Mouse (Mus musculus): ENCODE results near the gene Fam155a.
A peak's percentile ranks its signal among the peaks of the same experiment; 100 is the strongest.
"Not testable (repeated sequence)": the region's sequence is repeated elsewhere in the genome, so short reads cannot be mapped to it uniquely, and the experiment has no call there.

Fam155a gene

DNA sequence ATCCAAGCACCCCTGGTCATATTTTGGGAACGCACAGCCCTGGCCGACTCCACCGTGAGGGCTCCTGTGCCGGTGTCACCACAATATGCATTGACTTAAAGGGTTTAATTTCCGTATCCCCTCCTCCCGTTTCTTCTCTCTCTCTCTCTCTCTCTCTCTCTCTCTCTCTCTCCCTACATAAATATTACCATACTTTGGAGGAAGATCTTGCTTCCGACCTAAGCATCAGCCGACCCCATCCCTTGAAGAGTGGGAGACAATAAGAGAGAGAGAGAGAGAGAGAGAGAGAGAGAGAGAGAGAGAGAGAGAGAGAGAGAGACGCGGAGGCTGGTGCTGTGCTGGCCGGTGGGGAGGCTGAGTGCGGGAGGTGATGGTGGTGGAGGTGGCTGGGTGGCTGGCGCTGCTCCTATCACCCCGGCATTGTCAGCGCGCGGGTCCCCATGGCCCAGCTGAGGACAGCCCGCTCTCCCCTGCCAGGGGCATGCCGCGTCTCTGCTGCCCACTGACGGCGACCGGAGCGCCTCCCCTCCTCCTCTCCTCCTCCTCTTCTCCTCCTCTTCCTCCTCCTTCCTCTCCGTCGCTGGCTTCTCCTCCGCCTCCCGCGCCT lies at the start of gene Fam155a:
Fam155a (minus strand) TSS at position 163 of the 607 bp plus-strand sequence.
- DNase-seq (ENCODE audit: low read depth) = no peak

DNA sequence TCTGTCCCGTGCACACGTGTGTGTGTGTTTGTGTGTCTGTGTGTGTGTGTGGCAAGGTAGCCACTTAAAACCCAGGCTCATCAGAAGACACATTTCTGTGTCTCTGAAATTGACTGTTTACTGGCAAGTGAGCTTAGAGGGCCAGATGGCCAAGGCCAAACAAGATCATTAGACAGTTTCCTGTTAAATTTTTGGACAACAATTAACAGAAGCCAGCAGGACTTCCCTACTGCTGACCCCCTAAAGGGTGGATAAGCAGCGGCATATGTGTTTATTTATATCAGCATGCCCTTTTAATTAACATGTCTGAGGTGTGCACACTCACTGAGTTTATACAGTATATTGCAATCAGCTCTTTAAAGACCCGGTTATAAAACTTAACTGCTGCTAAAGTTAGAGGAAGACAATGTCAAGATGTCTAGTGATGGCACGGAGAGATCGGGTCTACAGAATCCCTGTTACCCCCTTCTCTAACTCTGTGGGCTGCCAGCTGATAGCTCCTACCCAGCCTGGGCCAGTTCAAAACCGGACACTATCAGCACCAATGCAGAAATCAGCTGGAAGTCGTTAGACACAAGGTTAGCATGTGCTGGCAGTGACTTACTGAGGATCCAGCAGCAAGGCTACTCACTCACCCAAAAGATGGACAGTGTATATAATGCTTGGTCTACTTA lies 42.4 kb upstream of the Fam155a start:
- DNase-seq (ENCODE audit: low read depth) = no peak

DNA sequence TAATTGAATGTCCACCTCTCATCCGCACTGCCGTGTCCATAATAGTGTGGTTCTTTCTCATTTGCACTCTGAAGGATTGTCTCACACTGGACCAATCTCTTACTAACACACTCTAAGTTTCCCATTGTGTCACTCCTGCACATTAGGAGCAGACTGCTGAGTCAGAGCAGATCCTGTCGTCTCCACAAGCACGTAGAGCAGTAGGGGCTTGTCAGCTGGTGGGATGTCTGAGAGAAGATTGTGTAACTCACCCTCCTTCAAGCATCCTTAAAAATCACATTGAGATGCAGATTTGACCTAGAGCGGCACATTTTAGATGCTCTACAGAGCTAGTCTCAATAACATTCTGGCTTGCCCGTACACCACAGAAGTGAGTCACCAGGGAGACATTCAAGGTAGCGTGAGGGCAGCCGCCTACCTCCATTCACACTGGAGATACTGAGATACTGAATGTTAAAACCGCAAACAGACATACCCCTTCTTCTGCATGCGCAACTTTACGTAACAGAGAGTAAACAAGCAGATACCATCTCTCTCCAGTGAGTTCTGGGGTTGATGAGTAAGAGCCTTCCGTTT lies 40.1 kb upstream of the Fam155a start:
- no peak for DNase-seq (ENCODE audit: low read depth)

DNA sequence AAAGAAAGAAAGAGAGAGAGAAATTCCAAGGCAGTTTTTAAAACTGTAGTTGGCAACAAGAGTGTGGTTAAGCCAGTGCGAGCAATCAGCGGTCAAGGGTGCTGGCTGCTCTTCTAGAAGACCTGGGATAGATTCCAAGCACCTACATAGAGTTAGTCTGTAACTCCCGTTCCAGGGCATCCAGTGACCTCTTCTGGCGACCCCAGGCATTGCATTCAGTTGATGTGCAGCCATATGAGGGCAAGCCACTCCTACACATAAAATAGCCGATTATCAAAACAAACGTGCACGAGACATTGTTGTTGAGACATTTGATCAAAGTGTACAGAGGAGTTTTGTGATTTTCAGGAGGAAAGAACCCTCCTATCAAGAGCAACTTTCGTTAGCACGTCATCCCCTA lies 37.6 kb upstream of the Fam155a start:
- no peak for DNase-seq (ENCODE audit: low read depth)

DNA sequence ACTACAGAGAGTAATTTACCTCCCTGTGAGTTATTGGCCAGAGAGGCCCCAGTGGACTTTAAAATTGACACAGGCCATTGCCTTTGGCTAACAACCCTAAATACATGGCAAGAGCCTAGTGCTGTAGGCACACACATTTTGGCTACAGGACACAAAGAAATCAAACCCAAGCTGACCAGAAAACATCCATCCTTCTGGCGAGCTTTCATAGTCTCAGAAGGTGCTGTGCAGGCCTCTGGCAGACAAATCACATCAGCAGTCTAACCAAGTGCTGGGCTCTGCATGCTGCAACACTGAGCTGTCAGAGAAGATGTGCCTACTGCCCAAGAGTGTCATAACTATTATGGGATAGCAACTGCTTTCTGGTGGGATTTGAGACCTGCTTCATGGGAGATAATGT lies 34.7 kb upstream of the Fam155a start:
- DNase-seq (ENCODE audit: low read depth) = no peak

DNA sequence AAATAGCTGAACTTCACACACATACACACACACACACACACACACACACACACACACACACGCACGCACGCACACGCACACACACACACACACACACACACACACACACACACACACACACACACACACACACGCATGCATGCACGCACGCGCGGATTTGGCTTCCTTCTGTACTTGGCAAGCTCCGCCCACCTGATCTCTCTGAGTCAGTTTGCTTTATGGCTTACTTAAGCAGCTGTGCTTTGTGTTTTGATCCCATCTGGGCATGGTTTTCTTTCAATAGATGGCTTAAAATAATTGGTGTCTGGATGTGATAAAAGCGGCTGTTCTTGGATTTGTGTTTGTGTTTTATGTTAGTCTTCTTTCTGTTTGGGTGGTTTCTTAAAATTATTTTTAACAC lies 29.4 kb upstream of the Fam155a start:
- DNase-seq (ENCODE audit: low read depth) = not testable (repeated sequence)

DNA sequence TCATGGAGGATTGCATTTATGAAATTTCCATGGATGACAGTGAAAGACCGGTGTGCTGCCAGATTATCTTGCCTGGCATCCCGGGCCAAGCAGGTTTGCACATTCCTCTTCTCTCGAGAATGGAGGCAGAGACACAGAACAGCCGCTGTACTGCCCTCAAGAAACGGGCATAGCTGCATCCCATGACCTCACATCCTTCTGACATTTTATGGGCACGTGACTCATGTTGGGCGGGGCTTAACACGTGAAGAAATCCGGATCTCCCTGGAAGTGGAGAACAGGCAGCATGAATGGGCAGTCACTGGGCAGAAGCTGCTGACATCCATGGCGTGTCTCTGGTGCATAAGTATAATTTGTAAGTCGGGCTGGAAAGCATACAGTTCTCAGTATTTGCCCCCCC lies 29.0 kb upstream of the Fam155a start:
- DNase-seq (ENCODE audit: low read depth) = no peak

DNA sequence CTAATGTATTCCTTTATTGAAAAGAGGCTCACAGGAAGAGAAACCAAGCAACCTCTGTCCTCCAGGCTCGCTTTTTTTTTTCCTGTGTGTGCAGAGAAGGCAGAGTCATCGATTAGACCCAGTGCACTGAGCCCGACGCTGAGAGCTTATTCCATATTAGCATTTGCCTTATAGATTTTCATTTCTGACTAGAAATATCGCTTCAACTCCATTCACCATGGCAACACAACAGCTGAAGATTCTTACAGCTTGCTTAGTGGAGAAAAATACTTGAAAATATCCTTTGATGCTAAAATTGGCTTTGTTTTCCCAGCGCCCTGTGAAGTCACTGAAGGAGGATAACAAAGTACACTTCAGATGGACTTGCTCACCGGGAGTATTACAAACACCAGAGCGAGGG lies 26.6 kb upstream of the Fam155a start:
- DNase-seq (ENCODE audit: low read depth) = no peak

DNA sequence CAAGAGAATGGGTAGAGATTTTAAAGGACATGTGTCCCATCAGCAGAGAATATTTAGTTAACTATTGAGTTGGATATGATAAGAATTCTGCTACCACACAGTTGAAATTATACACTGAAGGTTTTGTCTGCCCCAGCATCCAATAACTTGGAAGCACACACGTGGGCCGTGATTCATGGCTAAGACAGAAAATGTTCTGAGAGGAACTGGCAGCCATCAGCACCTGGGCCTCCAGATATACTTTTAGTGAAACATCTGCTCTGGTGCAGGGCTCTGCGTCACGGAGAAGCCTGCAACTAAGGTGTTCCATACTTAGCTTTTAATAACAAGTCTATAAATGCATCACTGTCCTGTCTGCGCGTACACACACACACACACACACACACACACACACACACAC lies 24.8 kb upstream of the Fam155a start:
- no peak for DNase-seq (ENCODE audit: low read depth)

DNA sequence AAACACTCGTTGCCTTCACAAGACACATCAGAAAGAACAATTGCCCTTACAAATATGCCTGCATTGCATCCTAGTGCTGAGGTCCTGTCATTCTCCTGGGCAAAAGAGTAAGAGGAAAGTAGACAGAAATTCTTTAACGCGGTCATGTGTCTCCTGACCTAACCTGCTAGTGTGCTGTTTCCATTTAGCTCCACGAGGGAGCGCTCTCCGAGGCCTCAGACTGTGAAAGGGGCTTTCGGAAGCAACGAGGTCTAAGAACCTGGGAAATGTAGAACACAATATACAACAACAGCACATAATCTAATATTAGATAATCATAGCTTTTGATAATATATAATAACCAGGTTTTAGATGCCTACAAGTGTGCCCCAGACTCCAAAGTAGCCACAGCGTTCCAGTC lies 22.4 kb upstream of the Fam155a start:
- no peak for DNase-seq (ENCODE audit: low read depth)

DNA sequence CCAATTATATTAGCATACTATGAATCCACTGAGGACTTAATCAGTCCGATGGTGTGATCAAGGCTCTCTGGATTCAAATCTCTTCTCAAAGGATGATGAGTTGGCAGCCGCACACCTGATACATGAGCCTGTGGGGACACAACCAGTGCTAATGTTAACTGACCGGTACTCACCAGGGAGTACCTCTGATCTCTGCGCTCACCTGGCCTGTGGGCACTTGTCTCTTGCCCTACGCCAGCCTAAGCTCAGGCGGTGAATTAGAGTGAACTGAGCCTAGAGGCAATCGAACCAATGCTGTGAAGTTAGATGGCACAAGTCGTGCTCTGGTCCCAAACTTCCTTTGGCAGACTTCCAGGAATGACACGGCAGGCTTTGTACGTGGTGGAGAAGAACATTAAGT lies 9.4 kb upstream of the Fam155a start:
- no peak for DNase-seq (ENCODE audit: low read depth)

DNA sequence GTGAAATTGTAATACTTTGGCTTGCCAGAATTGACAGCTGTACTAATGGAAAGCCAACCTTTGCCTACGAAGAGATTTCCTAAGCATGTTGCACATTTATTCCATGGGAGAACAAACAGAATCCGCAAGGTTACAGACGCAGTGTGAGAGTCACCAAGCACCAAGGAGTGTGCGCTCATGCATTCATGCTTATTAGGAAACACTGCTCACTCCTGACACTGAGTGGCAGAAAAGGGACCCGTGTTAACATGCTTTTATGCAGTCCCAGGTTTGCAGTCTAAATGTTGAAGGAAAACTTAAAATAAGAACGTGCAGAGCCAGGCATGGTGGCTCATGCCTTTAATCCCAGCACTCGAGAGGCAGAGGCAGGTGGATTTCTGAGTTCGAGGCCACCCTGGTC lies 7.2 kb upstream of the Fam155a start:
- no peak for DNase-seq (ENCODE audit: low read depth)

DNA sequence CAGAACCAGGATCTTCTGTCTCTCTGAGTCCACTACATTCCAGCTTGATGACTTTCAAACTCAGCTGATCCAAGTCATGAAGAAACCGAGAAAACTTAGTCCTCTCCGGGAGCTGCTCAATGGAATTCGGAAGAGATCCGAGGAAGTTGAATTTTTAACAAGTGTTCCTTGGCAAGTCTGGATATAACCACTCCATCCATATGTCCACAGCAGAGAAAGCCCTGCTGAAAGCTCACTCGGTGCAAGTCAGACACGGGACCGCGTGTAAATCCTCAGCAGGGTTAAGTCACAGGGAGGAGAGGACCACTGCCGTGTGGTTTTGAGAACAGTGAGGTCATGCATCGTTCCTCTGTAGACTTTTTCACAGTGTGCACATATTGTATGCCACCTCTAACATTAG lies 5.9 kb upstream of the Fam155a start:
- no peak for DNase-seq (ENCODE audit: low read depth)

DNA sequence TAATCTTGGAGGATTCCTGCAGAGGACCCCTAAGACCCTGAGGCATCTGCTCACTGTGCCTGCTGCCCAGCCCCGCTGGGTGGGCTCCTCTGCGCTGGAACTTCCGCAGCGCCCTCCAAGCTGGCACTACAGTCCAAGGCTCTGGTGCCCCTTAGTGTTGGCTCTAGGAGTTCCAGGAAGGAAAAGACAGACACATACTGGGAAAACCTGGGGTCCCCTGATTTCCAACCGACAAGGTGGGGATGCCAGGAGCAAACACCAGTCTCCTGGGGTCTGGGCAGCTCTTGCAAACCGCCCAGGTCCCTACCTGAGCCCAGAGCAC lies 1.5 kb upstream of the Fam155a start:
- no peak for DNase-seq (ENCODE audit: low read depth)

DNA sequence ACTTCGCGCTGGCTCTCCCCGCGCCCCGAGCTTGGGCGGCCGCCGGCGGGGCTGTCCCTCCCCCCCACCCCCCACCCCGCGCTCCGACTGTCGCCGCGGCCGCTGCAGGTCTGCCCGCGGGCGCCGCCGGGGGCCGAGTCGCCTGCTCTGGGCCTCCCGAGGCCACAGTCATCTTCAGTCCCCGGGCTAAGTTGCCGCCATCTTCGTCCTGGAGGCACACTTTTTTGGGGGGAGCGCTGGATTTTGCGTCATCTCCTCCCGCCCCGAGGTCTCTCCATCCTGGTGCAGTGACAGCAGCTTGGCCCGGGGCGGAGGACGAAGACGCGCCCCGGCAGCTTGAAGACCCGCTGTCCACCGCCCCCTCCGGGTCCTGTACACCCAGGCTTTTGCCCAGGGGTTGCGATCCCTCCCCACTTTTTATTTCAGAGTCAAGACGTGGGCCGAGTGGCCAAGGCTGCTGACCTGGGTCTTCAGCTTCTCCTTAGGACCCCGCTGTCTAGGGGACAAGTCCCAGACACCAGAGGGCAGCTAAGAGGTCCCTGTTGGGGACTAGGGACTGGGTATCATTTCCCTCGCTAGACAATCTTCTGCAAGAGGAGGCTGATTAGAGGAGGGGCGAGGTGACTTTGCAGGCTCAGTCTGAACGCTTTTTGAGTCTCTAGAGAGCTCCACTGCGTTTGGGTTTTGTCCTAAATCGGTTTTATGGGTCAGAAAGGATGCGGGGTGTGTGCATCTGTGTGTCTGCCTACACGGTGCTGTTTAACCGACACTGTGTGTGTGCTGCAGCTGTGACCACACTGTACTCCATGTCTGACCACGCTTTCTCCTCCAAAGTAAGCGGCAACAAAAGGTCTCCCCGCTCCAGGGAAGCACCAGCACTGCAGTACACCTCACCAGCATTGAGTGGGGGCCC lies 901 bp upstream of the Fam155a start:
- DNase-seq (ENCODE audit: low read depth) = no peak

DNA sequence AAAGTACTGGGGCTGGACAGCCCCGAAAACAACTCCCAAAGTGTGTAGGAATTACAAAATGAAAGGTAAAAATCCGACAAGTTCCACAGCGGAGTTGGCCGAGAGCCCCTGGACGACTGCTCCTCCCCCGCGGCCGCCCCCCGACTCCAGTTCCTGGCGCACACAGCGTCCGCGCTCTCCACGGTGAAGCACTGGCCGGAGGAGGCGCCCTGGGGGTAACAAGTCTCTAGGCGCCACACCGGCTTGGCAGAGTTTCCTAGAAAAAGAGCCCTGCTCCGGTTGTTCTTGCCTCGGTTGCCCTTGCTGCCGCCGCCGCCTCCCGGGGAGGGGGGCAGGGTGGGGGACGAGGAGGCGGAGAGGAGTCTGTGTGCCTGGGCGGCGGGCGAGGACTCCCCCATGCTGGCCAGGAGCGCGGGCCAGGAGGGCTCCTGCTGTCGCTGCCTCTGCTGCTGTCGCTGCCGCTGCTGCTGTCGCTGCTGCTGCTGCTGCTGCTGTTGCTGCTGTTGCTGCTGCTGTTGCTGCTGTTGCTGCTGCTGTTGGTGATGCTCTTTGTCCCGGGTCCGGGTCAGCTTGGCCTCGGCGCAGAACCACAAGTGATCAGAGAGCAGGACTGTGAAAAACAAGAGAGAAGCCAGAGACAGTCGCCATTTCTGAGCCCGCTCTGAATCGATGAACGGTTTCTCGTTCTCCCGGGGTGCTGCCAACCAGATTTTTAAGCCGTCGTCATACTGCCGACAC lies 531 bp downstream of the Fam155a start:
- DNase-seq (ENCODE audit: low read depth) = no peak

DNA sequence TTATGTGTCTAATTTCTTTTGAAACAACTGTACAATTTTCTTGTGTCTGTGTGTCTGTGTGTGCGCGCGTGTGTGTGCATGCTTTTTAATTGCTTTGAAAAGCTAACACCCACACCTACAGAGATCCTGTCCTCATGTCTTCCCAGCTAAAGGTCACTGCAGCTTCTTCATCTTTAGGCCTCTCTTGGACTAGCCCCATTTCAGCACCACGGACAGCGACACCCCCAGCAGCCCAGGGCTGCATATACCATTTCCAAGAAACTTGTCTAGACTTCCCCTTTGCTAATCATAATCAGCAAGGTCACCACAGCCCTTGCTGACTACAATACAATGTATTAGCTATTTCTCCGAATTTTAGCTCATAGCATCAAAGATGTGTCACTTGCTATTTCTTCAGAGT lies 1.9 kb downstream of the Fam155a start:
- peak; percentile 22 for DNase-seq (ENCODE audit: low read depth)

DNA sequence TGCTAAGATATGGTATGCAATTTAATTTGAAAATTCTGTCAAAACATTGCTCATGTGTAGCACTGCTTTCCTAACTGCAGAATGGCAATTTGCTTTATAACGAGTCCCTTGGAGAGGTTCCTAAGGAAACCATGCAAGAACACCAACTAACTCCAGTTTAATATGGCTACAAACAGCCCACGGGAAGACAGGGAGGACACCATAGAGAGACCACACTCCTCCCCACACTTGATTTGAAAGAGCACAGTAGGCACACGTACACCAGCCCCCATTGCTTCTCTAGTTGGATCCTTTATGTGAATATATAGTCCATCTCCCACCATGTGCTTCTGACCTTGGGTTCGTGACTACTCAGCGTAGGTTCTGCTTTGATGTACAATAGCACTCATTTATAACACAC lies 35.8 kb downstream of the Fam155a start:
- DNase-seq (ENCODE audit: low read depth) = no peak

DNA sequence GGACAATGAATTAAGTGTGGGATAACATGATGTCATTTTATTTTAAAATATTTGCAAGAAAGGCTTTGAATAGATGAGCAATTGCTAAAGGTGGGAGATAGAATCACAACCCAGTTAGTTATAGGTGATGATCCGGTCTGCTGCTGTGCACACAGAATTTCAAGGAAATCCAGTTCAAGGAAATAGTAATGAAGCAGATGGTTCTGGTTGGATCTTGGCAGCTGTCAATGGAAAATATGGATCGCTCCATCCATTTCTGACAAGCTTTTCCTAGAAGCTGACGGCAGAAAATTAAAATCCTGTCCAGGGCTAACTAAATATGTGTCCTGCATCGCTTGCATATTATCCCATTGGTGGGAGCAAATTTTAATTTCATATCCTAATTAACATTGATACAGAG lies 61.2 kb downstream of the Fam155a start:
- DNase-seq (ENCODE audit: low read depth) = no peak

DNA sequence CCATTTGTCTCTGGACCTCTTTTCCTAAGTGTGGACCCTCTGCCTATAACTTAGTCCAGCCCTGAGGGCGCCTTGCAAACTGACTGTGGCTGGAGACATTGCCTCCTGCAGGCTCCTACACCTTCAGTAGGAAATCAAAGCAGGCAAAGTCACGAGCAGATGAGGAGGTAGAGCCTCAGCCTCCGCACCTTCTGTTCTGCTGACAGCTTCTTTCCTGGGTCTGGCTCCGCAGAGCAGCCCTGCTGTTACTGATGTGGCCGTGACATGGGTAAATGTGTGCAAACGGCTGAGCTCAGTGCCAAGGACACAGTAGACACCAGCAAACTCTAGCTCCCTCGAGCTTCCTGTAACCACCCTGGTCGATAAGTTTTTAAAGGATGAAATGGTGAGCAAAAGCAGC lies 63.5 kb downstream of the Fam155a start:
- no peak for DNase-seq (ENCODE audit: low read depth)

DNA sequence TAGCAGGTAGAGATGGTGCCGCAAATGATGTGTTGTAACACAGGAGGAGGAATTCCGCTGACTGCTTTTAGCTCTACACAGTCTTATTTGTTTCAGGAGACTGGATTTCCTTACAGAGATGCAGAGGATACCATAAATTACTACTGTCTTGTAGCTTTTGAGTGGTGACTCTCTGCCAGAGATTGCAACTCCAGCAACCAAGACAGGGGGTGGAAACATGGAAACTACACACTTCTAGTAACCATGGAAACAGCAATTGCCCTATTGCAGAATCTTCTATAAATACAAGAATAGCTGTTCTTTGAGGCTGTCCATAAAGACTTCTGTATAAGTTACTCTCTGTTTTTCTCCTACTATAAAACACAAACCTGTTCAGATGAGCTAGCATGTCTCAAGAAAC lies 76.2 kb downstream of the Fam155a start:
- DNase-seq (ENCODE audit: low read depth) = no peak

DNA sequence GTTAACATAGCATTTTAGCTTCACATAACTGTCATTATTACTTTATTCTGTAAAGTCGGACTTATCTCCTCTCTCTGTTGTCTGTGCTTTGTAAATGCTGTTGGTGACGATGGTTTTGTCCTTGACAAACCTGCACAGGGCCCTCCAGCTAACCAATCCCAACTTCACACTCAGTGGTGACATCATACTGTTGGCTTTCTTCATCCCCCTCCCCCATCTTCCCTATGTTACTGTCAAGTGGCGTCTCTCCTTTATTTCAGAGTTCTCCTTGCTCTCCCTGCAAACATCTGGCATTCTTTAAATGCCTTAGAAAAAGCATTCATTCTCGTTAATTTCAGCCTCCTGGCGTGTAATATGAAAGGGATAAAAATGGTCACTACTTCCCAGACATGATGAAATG lies 78.6 kb downstream of the Fam155a start:
- no peak for DNase-seq (ENCODE audit: low read depth)
